Mouse (Mus musculus) heart, postnatal 25 days (tissue): ENCODE data around the gene Acad8. TPM values are rescaled to one million over a fixed set of nuclear protein-coding genes. Genes with fewer than 3 reads are reported as not detected.

Experiments used
- DNase-seq: peaks from one replicate; pipeline ENCODE4 v3.0.0; 2022; ENCODE audit warnings: low spot score
- intact Hi-C: fragments of 180-260 bp; cut with DNase I; formaldehyde crosslinking; loops from one replicate; pipeline ENCODE4 v1.15.1; 2025
- total RNA-seq, 2 experiments: library from RNA; stranded (reverse); gene quantifications; 2 replicates each; pipeline ENCODE4 v1.2.3; 2021

Acad8 gene
- 10 to 100 TPM; 48.7 to 57.7 TPM for total RNA-seq

GRCm38 (mm10) chr9:26999461-27000395 lies at the start of gene Acad8, which contains the start of gene Thyn1:
Gene Acad8 (minus strand): TSS chr9:26999566.
Gene Thyn1 (plus strand): TSS chr9:26999710.
- DNase-seq: peak; percentile 92
- intact Hi-C loops: loop anchor here (2.0 kb wide), 1 partner anchor 29 kb away; no protein-coding TSS in a partner anchor

GRCm38 (mm10) chr9:27043892-27044291 lies 44.5 kb upstream of the Acad8 start:
- intact Hi-C loops: no loop called here
- DNase-seq: no peak

- intact Hi-C loops: no loop called here
These were observed 31.4 kb upstream of the Acad8 start for GRCm38 (mm10) chr9:27030763-27031100.

GRCm38 (mm10) chr9:27029828-27030762 lies 30.7 kb upstream of the Acad8 start, which contains the start of the genes Vps26b and Ncapd3:
Gene Vps26b (minus strand): TSS chr9:27030065.
Gene Ncapd3 (plus strand): TSS chr9:27030175.
- intact Hi-C loops: loop anchor here (2.0 kb wide), 1 partner anchor 31 kb away; the partner anchor contains the start of genes Acad8 and Thyn1
- peak; percentile 94 for DNase-seq

More at GRCm38 (mm10) chr9:27030763-27031100, 31.4 kb upstream of the Acad8 start:
- no peak for DNase-seq

DNA sequence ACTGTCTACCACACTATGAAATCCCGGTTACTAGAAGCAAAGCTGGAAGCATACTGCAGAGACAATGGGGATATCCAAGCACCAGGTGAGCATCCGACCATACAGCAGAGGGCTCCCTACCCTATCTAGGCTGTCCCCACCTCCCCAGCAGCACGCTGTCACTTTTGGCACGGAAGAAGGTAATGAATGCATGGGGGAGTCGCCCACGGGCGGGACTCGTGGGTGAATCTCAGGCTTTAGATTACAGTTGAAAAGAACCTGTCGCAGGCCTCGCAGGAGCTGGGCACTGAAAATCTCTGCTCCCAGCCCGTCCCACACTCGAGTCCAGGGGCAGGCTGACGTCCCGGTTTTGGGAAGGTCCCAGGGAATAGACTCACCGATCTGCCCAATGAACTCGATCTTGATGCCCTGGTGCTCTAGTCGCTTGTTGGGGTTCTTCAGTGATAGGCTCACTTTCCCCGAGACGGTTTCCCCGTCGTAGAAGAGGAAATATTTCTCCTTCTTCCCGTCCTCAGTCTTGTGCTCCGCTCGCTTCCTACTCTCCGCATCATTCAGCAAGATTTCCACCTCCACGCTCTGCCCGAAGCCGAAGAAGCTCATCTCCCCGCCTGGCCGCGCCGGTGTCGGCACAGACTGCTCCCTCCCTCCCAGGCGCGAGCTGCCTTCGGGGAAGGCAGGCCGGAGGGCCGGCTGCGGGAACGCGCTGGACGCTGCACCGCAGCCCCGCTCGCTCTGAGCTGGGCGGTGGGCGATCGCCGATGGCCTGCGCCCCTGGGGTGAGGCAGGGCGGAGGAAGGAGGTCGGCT lies 29.9 kb upstream of the Acad8 start:
- DNase-seq: peak; percentile 4
- intact Hi-C loops: loop anchor here (2.0 kb wide), 1 partner anchor 30 kb away; the partner anchor contains the start of genes Acad8 and Thyn1

- intact Hi-C loops: no loop called here
- DNase-seq: no peak
These were observed 27.3 kb upstream of the Acad8 start for GRCm38 (mm10) chr9:27026708-27027107.

DNA sequence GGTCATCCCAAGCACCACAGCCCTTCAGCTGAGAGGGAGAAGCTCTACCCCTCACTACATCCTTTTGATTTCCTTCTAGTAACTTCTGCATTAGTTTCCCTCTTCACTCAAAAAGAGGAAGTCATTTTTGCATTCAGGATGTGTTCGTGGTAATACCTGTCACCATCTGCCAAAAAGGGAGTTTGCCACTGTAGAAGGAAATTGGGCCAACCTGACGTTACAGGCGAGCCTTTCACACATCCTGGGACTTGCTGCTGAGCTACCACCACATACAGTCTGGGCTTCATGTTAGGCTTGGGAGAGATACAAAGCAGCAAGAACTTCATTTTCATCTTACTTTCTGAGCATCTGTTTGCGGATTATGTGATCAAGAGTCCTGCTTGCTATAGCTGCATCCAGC lies 24.3 kb upstream of the Acad8 start:
- intact Hi-C loops: no loop called here
- no peak for DNase-seq

- no peak for DNase-seq
- intact Hi-C loops: no loop called here
These were observed 19.6 kb upstream of the Acad8 start for GRCm38 (mm10) chr9:27018961-27019360.

DNA sequence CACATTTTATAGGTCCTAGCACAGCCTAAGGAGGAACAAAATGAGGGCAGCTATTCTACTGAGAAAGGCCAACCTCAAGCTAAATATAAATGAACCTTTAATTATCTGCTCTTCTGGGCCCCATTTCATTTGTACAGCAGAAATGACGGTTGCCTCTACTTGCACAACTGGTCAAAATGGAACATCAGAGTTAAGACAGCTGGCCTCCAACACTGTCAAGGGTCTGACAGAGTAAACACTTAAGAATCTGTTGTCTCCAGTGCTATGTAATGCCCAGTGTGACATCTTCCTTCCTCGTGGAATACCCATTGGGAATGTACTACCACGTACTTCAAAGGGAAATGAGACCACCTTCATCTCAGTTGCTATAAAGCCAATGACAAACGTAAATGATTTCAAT lies 12.2 kb upstream of the Acad8 start:
- no peak for DNase-seq
- intact Hi-C loops: no loop called here

GRCm38 (mm10) chr9:27009231-27009630 lies 9.9 kb upstream of the Acad8 start:
- no peak for DNase-seq
- intact Hi-C loops: no loop called here

DNA sequence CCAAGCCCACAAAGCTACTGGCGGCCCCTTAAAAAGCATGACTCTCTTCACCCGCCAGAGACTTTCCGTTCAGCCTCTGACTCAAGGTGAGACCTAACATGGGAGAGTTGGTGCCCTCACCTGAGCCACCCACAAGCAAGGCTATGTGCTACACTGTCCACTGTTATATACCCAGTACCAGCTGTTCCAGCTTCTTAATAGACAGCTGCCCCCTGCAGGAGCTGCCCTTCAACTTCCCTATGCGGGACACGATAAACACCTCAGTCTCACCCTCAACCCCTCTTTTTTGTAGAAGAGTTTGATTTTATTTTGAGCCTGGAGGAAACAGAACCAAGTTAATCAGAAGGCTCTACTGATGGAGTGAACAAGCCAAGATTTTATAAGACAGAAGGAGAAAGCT lies 7.5 kb upstream of the Acad8 start:
- DNase-seq: no peak
- intact Hi-C loops: no loop called here

- no peak for DNase-seq
- intact Hi-C loops: no loop called here
These were observed 6.6 kb upstream of the Acad8 start for GRCm38 (mm10) chr9:27005933-27006332.

GRCm38 (mm10) chr9:27005231-27005630 lies 5.9 kb upstream of the Acad8 start:
- intact Hi-C loops: no loop called here
- DNase-seq: no peak

- intact Hi-C loops: loop anchor here (2.0 kb wide), 1 partner anchor 30 kb away; no protein-coding TSS in a partner anchor
- DNase-seq: no peak
These were observed 501 bp downstream of the Acad8 start for GRCm38 (mm10) chr9:26998669-26999460.

DNA sequence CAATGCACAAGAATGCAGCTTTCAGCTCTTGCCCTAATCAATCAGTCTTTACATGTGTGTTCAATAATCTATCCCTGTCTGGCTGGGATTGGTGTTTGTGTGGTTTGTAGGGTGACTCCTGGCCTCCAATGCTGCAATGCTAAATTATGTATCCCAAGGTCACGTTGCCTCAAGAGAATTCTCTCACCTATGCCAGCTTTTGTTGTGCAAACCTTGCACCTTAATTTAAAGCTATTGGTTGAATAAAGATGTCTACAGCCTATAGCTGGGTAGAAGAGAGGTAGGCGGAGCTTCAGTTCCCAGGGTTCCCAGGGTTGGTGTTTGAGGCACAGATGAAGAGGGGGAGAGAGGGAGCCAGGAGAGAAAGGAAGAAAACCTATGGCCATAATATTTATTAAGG lies 1.9 kb downstream of the Acad8 start:
- no peak for DNase-seq
- intact Hi-C loops: no loop called here

GRCm38 (mm10) chr9:26997062-26997461 lies 2.3 kb downstream of the Acad8 start:
- DNase-seq: no peak
- intact Hi-C loops: no loop called here

- intact Hi-C loops: no loop called here
- DNase-seq: no peak
These were observed 5.5 kb downstream of the Acad8 start for GRCm38 (mm10) chr9:26993900-26994299.

GRCm38 (mm10) chr9:26993118-26993517 lies 6.2 kb downstream of the Acad8 start:
- intact Hi-C loops: no loop called here
- no peak for DNase-seq

GRCm38 (mm10) chr9:26990181-26990580 lies 9.2 kb downstream of the Acad8 start:
- no peak for DNase-seq
- intact Hi-C loops: no loop called here
